Mouse (Mus musculus) megakaryocyte, embryonic 14.5 days (primary cell): ENCODE measurements around the gene Slc29a1.
"Not testable (repeated sequence)": the region's sequence is repeated elsewhere in the genome, so short reads cannot be mapped to it uniquely, and the experiment has no call there.

Source experiments
- FLI1 ChIP-seq: IDR thresholded peaks from 2 replicates; pipeline ENCODE4 v1.6.1; 2012; ENCODE audit warnings: low read length, inconsistent platforms, mixed read lengths
- GATA1 ChIP-seq: IDR thresholded peaks from 3 replicates; pipeline ENCODE4 v1.6.1; 2012; ENCODE audit warnings: mixed read lengths, low read length, inconsistent platforms, borderline replicate concordance

GRCm38 (mm10) chr17:45623425-45623824 lies 24.0 kb upstream of the Slc29a1 start:
- not testable (repeated sequence) for TF ChIP-seq GATA1, FLI1
